Mouse (Mus musculus): Measurements from ENCODE around the gene Adam12.

The Adam12 gene

DNA sequence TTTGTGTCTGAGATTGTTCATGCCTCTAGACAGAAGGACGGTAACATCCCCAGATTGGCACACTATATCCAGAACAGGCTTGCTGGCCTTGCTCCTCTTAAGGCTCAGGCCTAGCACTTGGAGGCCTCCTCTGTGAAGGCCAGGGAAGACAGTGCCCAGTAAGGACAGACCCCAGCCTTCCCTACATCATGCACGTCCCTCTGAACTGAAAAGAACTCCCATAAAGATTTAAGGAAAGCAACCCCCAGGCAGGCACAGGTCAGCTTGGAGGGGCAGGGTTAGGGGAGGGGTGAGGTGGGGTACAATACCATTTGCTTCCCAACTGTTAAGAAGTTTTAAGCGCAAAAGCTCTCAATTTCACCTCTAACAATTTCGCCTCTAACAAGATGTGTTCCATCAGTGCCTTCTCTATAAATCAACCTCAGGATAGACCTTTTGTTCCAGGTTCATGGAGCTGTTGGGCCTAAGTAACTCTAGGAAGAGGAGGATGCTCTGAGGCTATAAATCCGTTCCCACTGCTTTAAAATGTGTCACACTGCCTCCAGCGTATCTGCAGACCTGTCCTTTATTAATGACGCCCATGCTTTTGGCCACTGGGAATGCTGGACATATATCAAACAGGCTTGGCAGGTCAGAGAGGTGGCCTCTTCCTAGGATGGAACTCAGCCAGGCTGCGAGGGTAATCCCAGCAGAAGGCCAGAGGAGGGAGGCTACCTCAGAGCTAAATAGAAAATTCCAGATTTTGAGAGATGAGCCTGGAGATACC lies 150.5 kb downstream of the Adam12 start:
- no peak for DNase-seq (ENCODE audit: low read depth)

DNA sequence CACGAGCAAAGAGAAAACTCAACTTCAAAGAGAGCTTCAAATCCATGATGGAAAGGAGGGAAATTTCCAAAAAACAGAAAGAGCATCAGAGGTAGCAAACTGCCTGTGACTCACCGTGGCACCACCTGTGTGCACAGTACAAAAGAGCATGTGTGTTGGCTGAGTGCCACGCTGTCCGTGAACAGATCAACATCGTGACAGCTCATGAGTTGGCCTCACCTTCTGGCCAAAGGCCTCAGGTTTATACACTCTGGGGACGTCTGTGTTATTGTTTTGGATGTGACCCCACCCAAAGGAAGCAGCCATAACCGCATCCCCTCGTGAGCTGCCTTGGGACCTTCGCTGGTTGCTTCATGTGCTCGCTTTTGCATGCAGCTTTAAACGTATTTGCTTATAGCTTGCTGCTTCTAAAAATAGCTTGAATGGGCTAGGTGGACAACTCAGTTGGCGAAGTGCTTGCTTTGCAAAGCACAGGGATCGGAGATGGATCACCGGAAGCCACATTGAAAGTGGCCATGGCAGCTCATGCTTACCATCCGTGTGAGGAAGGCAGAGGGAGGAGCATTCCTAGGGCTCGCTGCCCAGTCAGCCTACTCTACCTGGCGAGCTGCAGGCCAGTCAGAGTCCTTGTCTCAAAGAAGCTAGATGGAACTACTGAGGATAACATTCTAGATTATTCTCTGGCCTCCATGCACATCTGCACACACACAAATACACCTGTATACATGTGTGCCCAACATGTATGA lies 151.8 kb downstream of the Adam12 start:
- DNase-seq (ENCODE audit: low read depth), result no peak

DNA sequence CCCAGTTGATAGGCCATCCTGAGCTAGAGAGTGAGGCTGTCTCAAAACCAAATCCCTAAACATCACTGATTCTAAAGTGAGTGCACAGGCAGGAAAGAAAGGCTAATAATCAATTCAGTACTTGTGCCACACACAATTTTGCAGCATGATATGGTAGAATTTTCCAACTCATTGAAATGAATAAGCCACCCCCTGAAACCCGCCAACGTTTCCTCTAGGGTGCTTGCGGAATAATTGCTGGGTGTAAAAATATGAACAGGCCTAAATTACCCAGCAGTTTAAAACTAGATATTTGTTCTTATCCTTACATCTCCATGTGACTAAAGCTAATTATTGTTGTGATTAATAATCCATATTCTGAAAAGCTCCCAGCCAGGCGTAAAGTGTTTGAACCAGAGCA lies 154.3 kb downstream of the Adam12 start:
- DNase-seq (ENCODE audit: low read depth), result no peak

DNA sequence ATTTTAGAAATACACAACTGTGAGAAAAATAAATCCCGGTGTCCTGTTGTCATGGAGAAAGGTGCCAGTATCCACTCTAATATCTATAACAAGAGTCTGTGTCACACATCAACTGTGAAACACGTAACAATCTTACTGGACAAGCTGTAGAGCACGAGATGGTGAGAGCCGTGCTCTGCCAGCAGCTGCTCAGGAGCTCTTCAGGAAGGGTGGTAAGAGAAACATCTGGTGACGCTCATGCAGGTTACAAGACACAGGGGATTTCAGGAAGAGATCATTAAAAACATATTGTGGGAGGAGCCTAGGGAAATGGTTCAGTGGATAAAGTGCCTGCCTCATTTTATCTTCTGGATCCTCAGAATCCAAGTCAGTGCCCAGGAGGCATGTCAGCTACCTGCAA lies 158.9 kb downstream of the Adam12 start:
- DNase-seq (ENCODE audit: low read depth), result no peak

DNA sequence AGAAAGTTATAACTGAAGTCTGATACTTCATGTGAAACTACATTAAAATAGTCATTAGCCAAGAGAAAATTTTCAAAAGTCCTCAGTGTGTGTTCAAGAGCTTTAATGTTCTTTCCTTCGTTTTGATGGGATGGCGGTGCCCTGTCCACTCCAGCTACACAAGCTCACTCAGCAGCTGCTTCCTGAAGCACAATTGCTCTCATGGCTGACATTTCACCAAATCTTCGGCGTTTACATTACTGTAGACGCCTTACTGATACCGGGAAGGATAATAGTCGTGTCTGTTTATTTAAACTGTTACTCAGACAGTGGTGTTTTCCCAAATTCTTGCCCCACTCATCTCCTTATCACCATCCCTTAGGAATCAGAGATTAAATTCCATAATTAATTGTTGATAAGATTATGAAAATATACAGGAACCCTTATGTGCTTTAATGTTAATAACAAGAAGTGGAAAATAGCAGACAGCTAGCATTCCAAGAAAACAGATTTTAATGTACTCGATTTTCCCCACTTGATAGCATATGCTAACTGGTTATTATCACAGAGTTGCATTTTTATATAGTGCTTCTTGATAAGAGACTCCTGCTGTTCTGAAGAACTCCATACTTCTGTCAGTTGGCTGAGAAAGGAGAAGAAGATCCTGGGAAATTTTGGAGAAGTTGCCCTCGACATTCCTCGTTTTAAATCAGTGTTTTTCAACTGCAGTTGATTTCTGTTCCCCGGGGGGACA lies 160.6 kb downstream of the Adam12 start:
- no peak for DNase-seq (ENCODE audit: low read depth)

DNA sequence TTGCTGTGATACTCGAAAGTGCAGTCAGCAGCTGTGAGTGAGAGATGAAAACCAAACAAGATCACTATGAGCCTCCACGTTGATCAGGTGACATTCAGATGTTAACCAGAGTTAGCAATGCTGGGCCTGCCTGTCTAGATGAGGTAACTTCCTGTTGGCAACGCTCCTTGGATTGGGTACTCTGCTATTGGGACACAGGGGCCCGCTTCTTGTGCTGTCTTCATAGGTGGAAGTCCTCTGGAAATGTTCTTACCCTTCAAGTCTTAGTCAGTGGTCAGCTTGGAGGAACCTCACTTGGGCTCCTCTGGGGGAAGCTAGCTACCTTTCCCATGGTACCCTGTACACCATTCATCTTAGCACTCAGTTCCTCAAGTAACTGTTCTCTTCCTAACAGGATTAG lies 169.3 kb downstream of the Adam12 start:
- DNase-seq (ENCODE audit: low read depth), result no peak

DNA sequence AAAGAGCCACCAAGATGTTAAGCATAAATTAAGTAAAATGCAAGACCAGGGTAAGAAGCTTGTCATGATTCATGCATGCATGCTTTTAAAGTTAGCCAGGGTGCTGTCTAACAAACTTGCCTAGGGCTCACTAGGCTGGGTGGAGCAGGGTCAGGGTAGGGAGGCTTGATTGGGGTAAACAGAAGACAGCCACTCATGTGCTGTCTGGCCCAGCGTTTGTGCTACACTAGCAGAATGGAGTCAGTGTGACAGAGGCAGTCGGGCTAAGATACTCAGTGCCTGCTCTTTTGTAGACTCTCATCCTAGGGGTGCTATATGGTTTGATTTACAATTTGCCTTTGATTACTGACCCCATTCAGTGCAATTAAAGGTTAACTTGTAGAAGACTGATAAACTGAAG lies 179.5 kb downstream of the Adam12 start:
- DNase-seq (ENCODE audit: low read depth), result no peak

DNA sequence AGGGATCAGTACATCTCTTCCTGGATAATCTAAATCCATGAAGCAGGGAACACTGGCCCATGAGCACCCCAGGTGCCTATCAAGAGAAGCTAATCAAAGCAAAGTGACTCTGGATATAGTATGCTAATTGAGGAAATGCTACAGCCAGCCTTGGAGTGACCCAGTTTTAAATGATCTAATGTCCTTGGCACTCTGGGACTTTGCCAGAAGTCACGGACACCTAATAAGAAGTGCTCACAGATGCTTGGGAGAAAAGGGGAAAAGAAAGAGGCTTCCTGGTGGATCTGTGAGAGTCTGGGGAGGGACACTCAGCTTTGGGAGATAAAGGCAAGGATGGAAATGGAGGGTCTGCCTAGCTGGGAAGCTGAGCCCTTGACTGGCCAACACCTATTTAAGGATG lies 181.6 kb downstream of the Adam12 start:
- no peak for DNase-seq (ENCODE audit: low read depth)

DNA sequence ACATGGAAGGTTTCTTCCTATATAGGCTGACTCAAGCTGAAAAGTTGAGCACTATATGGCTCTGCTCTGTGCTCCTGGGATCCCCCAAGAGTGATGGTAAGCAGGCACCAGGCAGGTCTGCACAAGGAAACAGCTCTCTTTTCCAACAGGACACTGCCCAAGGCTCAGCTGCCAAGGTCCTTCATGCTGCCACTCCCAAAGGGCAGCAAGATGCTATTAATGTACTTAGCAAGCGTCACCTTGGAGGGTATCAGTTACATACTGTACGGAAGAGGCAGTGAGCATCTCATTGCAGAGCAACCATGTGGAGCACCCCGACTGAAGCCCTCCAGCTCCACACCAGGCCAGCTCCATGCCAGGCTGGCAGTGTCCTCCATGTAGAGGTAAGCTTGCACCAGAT lies 185.6 kb downstream of the Adam12 start:
- no peak for DNase-seq (ENCODE audit: low read depth)

DNA sequence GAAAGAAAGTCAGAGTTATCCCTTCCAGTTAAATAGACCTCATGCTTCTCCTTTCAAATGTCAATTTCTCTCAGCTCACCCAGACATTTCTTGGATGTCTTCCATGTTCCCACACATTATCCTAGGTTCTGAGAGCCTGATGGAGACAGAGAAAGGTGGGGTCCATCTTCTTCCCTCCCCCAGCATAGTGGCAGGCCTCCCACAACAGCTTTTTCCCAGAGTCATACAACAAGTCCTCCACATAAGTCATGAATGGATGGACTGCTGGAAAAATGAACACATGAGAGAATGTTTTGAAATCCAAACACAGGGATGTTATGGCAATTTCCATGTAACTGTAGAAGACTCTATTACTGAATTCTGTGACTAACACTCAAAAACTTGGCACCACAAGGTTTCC lies 188.4 kb downstream of the Adam12 start:
- DNase-seq (ENCODE audit: low read depth), result no peak

DNA sequence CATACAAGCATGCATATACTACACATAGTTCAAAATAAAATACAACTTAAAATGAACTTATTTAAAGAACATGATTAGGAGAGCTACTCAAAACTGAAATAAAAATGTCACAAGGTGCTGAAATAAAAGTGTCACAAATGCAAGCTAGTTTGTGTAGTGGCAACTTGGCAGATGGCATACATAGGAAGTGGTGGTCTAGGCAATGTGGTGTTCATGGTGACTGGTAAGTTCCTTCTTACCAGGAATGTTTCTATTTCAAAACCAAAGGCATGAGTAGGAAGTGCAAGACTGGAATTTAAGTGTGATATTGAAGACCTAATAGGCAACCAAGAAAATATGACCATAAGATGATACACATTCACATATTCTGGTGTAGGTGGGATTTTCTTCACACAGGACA lies 189.3 kb downstream of the Adam12 start:
- no peak for DNase-seq (ENCODE audit: low read depth)

DNA sequence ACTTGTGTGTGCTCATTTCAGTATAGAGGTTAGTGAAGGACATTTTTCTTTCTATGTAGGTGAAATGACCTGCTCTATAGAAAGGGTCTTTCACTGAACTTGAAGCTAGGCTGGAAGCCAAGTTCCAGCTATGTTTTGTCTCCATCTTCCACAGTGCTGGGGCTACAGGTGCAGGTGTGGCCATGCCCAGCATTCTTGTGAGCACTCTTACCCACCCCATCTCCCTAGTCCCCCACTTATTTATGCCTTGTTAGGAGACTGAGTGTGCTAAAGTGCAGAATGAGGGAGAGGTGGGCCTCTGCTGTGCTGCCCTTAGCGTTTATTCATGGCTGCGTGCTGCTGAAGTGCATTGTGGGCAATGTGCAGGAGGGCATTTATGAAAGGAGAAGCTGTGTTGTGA lies 198.0 kb downstream of the Adam12 start:
- no peak for DNase-seq (ENCODE audit: low read depth)

DNA sequence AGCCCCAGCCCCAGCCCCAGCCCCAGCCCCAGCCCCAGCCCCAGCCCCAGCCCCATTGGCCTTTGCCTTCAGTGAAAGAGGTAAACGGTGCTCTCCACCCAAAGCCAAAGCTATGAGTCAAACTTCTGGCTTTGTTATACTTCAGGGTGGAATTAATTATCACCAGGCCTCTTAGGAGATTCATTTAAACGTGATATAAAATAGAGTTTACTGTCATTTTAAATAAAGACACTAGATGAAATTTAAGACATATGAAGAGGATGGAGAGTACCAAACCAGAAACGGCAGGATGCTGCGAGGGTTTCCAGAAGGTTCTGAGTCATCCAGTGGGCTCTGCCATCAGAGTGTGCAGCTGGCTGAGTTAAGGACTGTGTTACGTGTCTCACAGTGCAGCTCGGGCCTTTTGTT lies 199.0 kb downstream of the Adam12 start:
- DNase-seq (ENCODE audit: low read depth), result no peak

DNA sequence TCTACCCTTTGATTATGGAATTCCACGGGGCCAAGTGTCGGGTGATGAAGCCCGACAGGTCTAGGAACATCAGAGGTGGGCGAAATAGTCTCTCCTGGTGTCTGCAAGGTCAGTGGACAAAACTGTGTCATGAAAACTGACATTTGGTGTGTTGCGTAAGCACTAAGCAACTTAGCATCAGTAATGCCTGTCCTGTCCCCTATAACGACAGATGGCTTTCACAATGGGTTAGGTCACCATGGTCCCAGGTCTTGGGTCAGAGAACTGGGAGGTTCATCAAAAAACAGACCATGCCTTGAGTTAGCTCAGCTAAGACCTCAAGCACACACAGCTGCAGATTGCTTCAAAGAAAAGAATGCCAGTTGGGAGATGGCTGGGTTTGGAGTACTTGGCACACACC lies 200.2 kb downstream of the Adam12 start:
- no peak for DNase-seq (ENCODE audit: low read depth)

DNA sequence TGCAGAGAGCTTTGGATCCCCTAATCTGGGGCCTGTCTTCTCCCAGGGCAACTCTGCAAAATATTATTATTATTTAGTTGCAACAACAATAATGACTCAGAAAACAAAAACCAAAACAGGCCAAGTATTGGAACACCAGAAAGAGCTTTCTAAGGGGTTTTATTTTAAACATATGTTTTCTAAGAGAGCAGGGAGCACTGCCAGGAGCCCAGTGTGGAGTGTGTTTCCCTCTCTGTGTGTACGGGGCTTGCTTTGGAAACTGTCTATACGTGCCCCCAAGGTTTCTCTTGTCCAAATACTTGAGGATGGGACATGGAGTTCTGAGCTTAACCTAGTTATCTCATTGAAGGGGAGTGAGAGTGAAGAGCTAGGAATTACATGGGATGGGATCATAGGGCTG lies 200.7 kb downstream of the Adam12 start:
- DNase-seq (ENCODE audit: low read depth), result no peak

DNA sequence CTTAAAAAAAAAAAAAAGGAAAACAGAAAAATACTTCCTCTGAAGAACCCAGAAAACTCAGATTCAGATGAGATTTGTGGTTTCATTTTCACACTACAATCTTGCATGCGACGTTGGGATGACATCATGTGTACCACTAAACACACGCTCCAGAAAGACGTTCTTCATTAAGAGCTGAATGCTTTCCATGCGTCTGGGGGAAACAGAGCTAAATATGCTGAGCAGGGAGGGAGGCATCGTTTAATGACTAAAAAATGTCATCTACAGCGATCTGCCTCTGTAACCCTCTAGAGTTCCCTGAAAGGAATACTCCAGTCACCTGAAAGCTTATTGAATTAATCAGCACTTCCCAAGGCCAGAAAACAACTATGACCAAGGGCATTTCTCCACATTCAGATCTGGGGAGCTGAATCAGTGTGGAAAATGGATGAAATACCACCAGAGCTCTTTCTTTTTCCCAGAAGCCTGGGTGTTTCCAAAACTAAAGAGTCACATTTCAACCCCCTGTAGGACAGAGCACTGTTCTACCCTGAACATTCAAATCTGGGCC lies 203.6 kb downstream of the Adam12 start:
- no peak for DNase-seq (ENCODE audit: low read depth)

DNA sequence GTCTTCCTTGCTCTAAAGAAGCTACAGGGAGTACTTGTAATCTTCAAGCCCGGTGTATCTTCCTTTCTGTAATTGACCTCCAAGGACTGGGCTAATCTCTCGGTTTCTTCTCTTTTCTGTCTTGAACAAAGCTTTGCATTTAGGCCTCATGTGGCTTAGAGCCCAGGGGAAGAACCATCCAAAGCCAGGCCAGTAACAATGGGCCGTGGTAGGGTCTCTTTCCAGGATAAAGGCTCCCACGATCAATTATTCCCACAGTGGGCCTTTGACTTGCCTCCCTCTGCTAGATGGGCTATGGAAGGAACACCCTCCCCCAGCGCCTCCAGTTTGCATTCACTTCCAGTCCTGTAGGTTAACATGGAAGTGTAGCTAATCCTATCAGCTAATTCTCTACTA lies 204.9 kb downstream of the Adam12 start:
- DNase-seq (ENCODE audit: low read depth), result no peak

DNA sequence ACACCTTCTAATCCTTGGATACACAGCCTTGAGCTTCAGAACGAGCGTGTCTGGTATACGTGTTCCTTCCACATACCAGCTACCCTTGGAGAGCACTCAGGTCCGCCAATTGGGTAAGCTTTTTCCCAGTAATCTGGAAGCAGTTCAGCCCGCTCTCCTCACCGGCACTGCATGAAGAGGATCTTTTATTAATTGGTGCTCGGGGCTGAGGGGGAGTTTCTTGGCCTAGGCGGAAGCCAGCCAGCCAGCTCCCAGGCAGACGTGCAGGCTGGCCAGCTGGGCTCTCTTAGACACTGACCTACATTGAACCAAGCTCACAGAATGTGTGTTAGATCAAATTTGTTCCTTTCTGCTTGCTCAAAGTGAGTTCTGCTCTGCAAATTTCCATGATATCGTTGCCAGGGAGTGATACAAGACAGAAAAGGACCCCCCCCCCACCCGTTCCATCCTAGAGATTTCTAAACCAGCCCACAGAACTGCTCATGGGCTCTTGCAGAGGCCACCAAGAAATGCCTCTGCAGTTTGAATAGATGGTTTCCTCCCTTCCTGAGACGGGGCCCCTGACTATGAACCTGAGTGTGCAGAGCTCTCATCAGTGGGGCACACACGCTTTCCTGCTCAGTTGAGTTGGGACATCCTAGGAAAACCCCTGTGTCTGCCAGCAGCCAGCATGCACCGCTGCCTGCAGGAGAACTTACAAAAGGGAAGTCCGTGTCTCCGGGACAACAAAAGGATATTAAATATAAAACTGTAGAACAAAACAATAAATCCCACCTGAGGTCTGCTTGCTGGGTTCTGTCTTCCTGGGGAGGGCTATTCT lies 205.5 kb downstream of the Adam12 start:
- no peak for DNase-seq (ENCODE audit: low read depth)

DNA sequence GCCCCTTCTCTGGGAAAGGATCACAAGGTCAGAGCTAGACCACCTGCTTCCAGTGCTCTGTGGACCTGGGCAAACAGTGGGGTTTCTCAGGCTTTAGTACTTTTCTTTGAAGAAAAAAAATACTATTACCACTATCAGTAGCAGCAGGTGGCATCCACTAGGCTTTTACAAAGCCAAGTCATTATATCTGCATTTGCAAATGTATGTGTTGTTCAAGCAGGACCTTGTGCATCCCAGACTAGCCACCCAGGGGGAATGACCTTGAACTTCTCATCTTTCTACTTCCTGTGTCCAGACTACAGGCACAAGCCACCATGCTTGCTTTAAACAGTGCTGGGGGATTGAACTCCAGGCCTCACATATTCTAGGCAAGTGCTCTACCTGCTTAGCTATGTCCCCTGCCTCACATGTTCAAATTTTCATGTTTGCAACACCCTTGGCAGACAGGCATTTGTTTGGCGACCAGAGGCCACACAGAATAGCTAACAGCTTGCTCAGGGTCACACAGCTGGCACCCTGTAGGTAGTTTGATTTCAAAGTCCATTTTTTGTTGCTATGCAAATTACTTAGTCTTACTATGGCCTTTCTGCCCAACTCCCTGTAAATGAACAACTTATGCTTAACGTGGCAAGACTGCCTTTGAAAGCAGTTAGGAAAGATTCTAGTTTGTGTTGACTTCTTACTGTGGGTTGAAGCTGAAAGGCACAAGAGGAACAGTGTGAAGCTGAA lies 209.6 kb downstream of the Adam12 start:
- DNase-seq (ENCODE audit: low read depth), result no peak

DNA sequence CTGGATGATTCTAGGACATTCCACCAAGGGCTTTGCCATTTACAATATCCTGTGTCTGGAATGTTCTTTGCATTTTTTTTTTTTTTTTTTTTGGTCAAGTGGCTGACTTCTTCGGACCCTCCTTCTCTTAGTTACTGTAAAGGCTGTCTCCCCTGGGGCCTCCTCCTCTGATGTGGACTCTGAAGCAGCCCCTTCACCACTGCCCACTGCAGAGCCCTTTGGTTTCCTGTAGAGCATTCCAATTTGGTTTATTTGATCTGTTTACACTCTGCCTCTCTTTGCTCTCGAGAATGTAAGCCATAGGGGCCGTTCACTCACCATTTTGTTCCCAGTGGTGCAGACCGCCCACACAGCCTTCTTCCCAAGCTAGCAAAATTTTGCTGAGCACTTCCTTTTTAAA lies 216.7 kb downstream of the Adam12 start:
- DNase-seq (ENCODE audit: low read depth), result no peak

DNA sequence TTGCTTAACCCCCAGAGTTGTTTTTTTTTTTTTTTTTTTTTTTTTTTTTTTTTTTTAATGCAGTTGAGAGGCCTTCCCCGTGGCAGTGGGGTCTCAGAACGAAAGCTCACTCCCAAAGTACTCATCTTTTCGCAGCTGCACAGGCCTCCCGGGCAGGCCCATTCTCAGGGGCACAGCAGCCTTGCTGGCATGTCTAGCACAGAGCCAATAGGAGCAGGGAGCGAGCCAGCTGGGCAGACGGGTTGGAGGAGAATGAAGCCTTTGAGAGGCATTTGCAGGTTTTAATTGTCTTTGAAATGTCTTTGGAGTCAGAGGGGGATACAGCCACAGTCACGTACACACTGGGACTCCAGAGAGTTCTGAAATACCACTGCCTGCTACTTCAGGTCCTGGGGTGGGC lies 217.2 kb downstream of the Adam12 start:
- no peak for DNase-seq (ENCODE audit: low read depth)
